Mouse (Mus musculus) spleen, adult 2 months (tissue): ENCODE measurements around the gene Slc25a38. TPM values are rescaled to one million over a fixed set of nuclear protein-coding genes. Genes with fewer than 3 reads are reported as not detected.

ENCODE experiments used
- DNase-seq, 2 experiments: peaks; one replicate each; pipeline versions ENCODE4 v3.0.0 to v3.0.0-alpha.2; 2012 to 2021; ENCODE audit warnings: low spot score in 2 of 2, low read depth in 1 of 2
- H3K27ac ChIP-seq: fragments of 200-500 bp; 2 replicates; pipeline ENCODE4 v1.5.1; 2012; ENCODE audit warnings: low read length, inconsistent platforms; ENCODE audit not compliant: insufficient read depth
- H3K27me3 ChIP-seq: fragments of 200-500 bp; 2 replicates; pipeline ENCODE4 v1.6.1; 2012; ENCODE audit warnings: mild to moderate bottlenecking, moderate library complexity, low read length, inconsistent platforms; ENCODE audit not compliant: control insufficient read depth, insufficient read depth
- H3K36me3 ChIP-seq: fragments of 200-500 bp; 2 replicates; pipeline ENCODE4 v1.6.1; 2012; ENCODE audit warnings: mild to moderate bottlenecking, low read length, inconsistent platforms; ENCODE audit not compliant: control insufficient read depth, insufficient read depth
- H3K4me1 ChIP-seq: fragments of 200-500 bp; 2 replicates; pipeline ENCODE4 v1.6.1; 2011; ENCODE audit warnings: inconsistent platforms; ENCODE audit not compliant: control insufficient read depth, insufficient read depth, insufficient read length
- H3K4me3 ChIP-seq: fragments of 200-500 bp; 2 replicates; pipeline ENCODE4 v1.5.1; 2011; ENCODE audit warnings: mild to moderate bottlenecking, inconsistent platforms; ENCODE audit not compliant: insufficient read depth, insufficient read length; ENCODE audit errors: extremely low read depth
- CTCF ChIP-seq: fragments of 200-500 bp; IDR thresholded peaks from 2 replicates; pipeline ENCODE4 v1.5.1; 2011; ENCODE audit warnings: mild to moderate bottlenecking, inconsistent platforms; ENCODE audit not compliant: insufficient read depth, insufficient read length, insufficient replicate concordance; ENCODE audit errors: extremely low read depth
- POLR2A ChIP-seq: fragments of 200-500 bp; IDR thresholded peaks from 2 replicates; pipeline ENCODE4 v1.6.1; 2011; ENCODE audit warnings: low read depth, low read length, inconsistent platforms
- WGBS: fragments of 180-500 bp; shearing (Covaris S2); methylation state at CpG from one replicate; pipeline ENCODE4 v1.1.7; 2018; 5-methylcytosine and 5-hydroxymethylcytosine counted together
- polyA plus RNA-seq: library from polyadenylated mRNA; depleted of rRNA; stranded (reverse); fragments of >200 nt; gene quantifications from 2 replicates; pipeline ENCODE4 v1.2.3, GENCODE M21; 2012

The Slc25a38 gene
- polyA plus RNA-seq, 1 experiment, result 48.1 TPM

DNA sequence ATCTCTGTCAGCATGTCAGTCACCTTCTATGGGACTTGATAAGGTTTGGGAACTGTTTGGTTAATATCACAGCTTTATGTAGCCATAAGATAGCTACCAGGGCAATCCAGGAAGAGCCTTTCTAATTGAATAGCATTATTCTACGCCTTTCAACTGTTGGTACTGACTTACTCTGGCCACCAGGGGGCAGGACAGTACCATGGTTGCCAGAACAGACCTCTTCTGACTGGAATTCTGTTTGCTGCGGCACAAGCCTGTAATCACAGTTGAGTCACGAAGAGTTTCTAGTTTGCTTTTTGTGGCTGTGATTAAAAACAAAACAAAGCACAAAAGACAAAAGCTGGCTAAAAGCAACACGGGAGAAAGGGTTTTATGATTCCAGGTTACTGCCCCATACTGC lies 30.5 kb downstream of the Slc25a38 start:
- peak; percentile 39 to 66 for DNase-seq
- WGBS, result 9% methylated on average over 4 of the region's 4 CpGs
- TF ChIP-seq CTCF, result peak; percentile 61; the same call in 1 of the 2 replicates
- no peak for TF ChIP-seq POLR2A
- Histone ChIP-seq H3K27ac (no peak overlapping the region), H3K36me3 (no peaks in the 10 kb centered on the region), H3K27me3 (no peaks in the 10 kb centered on the region), H3K4me1 (no peaks in the 10 kb centered on the region), H3K4me3 (no peak overlapping the region)

GRCm38 (mm10) chr9:120144474-120144873 lies 34.3 kb downstream of the Slc25a38 start:
- TF ChIP-seq POLR2A (no peak), CTCF (no peak)

GRCm38 (mm10) chr9:120149222-120149828 lies 39.2 kb downstream of the Slc25a38 start, which contains the start of gene Mobp:
Mobp (plus strand) TSS chr9:120149707.
- H3K36me3 ChIP-seq, result no peaks in the 10 kb centered on the region
- no peaks in the 10 kb centered on the region for H3K27me3 ChIP-seq
- DNase-seq, result no peak
- 86% methylated on average over 11 of the region's 11 CpGs for WGBS
- H3K4me3 ChIP-seq, result no peak within 1 kb of the TSS
- TF ChIP-seq POLR2A, result no peak
- no peak for TF ChIP-seq CTCF
- H3K27ac ChIP-seq, result no peak within 1 kb of the TSS
- no peaks in the 10 kb centered on the region for H3K4me1 ChIP-seq

More at GRCm38 (mm10) chr9:120144474-120144873, 34.3 kb downstream of the Slc25a38 start:
- no peak for DNase-seq
- H3K27me3 ChIP-seq, result no peaks in the 10 kb centered on the region
- H3K4me1 ChIP-seq, result no peaks in the 10 kb centered on the region
- 91% methylated on average over 13 of the region's 13 CpGs for WGBS
- H3K36me3 ChIP-seq, result no peaks in the 10 kb centered on the region
- H3K27ac ChIP-seq, result no peak overlapping the region
- H3K4me3 ChIP-seq, result no peak overlapping the region

GRCm38 (mm10) chr9:120151152-120151551 lies 41.0 kb downstream of the Slc25a38 start:
- Histone ChIP-seq H3K4me3 (no peak overlapping the region), H3K36me3 (no peaks in the 10 kb centered on the region), H3K4me1 (no peaks in the 10 kb centered on the region), H3K27me3 (no peaks in the 10 kb centered on the region), H3K27ac (no peak overlapping the region)
- whole genome bisulfite sequencing, result 79% methylated on average over 5 of the region's 5 CpGs
- no peak for DNase-seq
- no peak for TF ChIP-seq POLR2A
- TF ChIP-seq CTCF, result no peak

DNA sequence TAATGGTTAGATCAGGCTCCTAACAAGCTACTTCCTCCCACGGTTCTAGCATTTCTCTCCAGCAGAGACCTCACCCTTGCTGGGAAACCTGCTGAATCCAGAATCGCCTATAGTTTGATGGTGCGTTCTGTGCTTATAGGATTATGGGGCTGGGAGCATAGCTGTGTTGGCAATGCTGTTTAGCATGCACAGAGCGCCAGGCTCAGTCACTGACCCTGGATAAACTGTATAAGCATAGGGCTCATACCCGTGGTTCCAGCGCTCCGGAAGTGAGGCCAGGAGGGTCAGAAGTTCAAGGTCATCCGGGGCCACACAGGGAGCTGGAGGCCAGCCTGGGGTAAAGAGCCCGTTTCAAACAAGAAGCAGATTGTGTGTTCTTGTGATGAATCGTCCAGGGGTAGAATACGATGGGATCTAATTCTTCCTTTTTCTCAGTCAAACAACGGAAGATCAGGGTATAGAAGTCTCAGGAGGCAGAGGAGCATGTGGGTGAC lies 41.8 kb downstream of the Slc25a38 start:
- H3K27ac ChIP-seq, result no peak overlapping the region
- no peak overlapping the region for H3K4me3 ChIP-seq
- no peaks in the 10 kb centered on the region for H3K36me3 ChIP-seq
- no peaks in the 10 kb centered on the region for H3K4me1 ChIP-seq
- H3K27me3 ChIP-seq, result no peaks in the 10 kb centered on the region
- TF ChIP-seq CTCF, result no peak
- TF ChIP-seq POLR2A, result no peak
- 76% methylated on average over 12 of the region's 12 CpGs for WGBS
- DNase-seq, result no peak

- no peak for DNase-seq
- Histone ChIP-seq H3K36me3 (no peaks in the 10 kb centered on the region), H3K27me3 (no peaks in the 10 kb centered on the region), H3K27ac (no peak overlapping the region), H3K4me1 (no peaks in the 10 kb centered on the region), H3K4me3 (no peak overlapping the region)
- WGBS, result 35% methylated on average over 4 of the region's 4 CpGs
- no peak for TF ChIP-seq CTCF
- no peak for TF ChIP-seq POLR2A
Measured at GRCm38 (mm10) chr9:120158047-120158446, 47.9 kb downstream of the Slc25a38 start.

DNA sequence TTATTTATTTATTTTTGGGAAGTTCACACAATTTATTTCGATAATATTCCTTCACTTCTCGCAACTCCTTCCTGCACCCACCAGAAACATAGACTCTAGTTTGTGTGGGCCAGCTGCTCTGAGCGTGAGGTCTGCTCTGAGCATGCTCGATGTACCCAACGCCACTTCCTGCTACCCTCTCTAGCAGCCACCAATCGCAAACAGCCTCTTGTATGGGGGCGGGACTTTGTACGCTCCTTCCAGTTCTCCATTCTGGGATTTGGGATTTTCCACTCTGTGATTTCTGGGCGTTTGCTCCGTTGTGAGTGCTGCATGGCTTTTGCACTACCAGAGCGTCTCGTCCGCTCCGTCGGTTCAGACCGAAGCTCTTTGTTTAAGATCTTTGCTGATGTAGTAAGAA lies 53.7 kb downstream of the Slc25a38 start:
- no peak for TF ChIP-seq POLR2A
- no peak for TF ChIP-seq CTCF
- H3K27me3 ChIP-seq, result no peaks in the 10 kb centered on the region
- DNase-seq, result no peak
- WGBS, result 84% methylated on average over 16 of the region's 16 CpGs
- H3K36me3 ChIP-seq, result no peaks in the 10 kb centered on the region
- no peaks in the 10 kb centered on the region for H3K4me1 ChIP-seq
- H3K4me3 ChIP-seq, result no peak overlapping the region
- H3K27ac ChIP-seq, result no peak overlapping the region

DNA sequence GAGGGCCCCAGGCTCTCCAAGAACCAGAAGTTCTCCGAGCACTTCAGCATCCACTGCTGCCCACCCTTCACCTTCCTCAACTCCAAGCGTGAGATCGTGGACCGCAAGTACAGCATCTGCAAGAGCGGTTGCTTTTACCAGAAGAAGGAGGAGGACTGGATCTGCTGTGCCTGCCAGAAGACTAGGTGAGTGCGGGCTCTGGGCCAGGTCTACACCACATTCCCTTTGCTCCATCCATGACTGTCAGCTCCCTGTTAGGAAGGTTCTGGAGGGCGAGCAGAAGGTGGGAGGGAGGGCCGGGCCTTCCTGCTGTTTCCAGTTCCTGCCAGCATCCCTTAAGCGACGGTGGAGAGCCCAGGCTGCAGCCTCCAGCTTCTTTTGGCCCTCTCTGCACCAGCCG lies 57.7 kb downstream of the Slc25a38 start:
- Histone ChIP-seq H3K36me3 (no peaks in the 10 kb centered on the region), H3K4me1 (no peaks in the 10 kb centered on the region), H3K27me3 (no peaks in the 10 kb centered on the region), H3K4me3 (no peak overlapping the region), H3K27ac (no peak overlapping the region)
- WGBS, result 68% methylated on average over 11 of the region's 11 CpGs
- TF ChIP-seq POLR2A, result no peak
- TF ChIP-seq CTCF, result no peak
- no peak for DNase-seq
